Mouse (Mus musculus): Measurements from ENCODE around the gene Armc9. TPM values are rescaled to one million over a fixed set of nuclear protein-coding genes. Genes with fewer than 3 reads are reported as not detected.

Gene Armc9
- polyA plus RNA-seq, 1 experiment from 2014 or later = 20.5 TPM

- no peak overlapping the region for H3K9ac ChIP-seq (ENCODE audit: low read length)
- H3K4me3 ChIP-seq (ENCODE audit: low read length) = no peak overlapping the region
- H3K27ac ChIP-seq (ENCODE audit: low read length) = no peak overlapping the region
- no peak for ATAC-seq (ENCODE audit: low read depth)
- no peaks in the 10 kb centered on the region for H3K36me3 ChIP-seq (ENCODE audit: control insufficient read depth, insufficient read depth, low read length)
- no peak overlapping the region for H3K4me2 ChIP-seq (ENCODE audit: low read depth, low read length)
- H3K27me3 ChIP-seq (ENCODE audit: control insufficient read depth, insufficient read depth, low read depth, low read length) = no peaks in the 10 kb centered on the region
- 80% methylated on average over 8 of the region's 8 CpGs for WGBS
- no peaks in the 10 kb centered on the region for H3K4me1 ChIP-seq (replicated peaks; ENCODE audit: control insufficient read depth, insufficient read depth, low read length)
- H3K9me3 ChIP-seq (ENCODE audit: control insufficient read depth, low read length) = no peaks in the 10 kb centered on the region
These were observed 74.1 kb downstream of the Armc9 start for GRCm38 (mm10) chr1:86228653-86229052.

- H3K4me2 ChIP-seq (ENCODE audit: low read depth, low read length) = no peak overlapping the region
- H3K9ac ChIP-seq (ENCODE audit: low read length) = no peak overlapping the region
- H3K27ac ChIP-seq (ENCODE audit: low read length) = no peak overlapping the region
- no peaks in the 10 kb centered on the region for H3K4me1 ChIP-seq (replicated peaks; ENCODE audit: control insufficient read depth, insufficient read depth, low read length)
- no peaks in the 10 kb centered on the region for H3K36me3 ChIP-seq (ENCODE audit: control insufficient read depth, insufficient read depth, low read length)
- H3K9me3 ChIP-seq (ENCODE audit: control insufficient read depth, low read length) = no peaks in the 10 kb centered on the region
- WGBS = 83% methylated on average over 9 of the region's 9 CpGs
- H3K27me3 ChIP-seq (ENCODE audit: control insufficient read depth, insufficient read depth, low read depth, low read length) = no peaks in the 10 kb centered on the region
- no peak for ATAC-seq (ENCODE audit: low read depth)
- H3K4me3 ChIP-seq (ENCODE audit: low read length) = no peak overlapping the region
These were observed 74.7 kb downstream of the Armc9 start for GRCm38 (mm10) chr1:86229184-86229829.

DNA sequence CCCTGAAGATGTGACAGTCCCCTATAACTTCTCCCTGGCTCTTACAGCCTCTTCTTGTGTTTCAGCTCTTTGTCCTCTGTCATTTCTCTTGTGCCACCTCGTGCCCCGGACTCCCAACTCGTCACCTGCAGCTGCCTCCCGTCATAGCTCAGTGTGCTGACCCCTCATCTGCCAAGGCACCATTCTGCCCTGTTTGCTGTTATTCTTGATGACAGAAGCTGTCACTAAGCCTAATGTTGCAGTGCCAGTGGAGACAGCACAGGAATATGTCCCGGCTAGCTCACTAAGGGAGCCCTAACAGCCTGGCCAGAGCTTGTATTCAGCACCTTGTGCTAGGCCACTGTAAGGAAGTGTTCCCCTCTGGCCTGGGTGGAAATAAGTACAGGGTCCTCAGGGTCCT lies 78.1 kb downstream of the Armc9 start:
- no peaks in the 10 kb centered on the region for H3K4me1 ChIP-seq (replicated peaks; ENCODE audit: control insufficient read depth, insufficient read depth, low read length)
- H3K27ac ChIP-seq (ENCODE audit: low read length) = no peak overlapping the region

DNA sequence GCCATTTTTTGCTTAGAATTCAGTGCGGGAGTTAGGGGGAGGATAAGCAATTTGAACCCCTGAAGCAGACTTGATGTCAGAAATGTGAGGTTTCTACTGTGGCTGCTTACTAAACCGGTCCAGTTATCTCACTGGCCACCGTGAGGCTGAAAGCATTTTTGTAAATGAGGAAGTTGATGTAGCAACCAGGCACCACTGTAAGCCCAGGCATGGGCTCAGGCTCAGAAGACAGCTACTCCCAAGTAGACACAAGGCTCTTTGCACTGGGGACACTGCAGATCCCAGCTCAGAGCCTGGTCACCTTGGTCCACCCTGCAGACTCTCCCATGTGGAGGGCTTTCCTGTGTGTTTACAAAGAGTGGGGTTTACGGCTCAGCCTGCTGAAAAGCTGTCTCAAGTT lies 79.2 kb downstream of the Armc9 start:
- no peaks in the 10 kb centered on the region for H3K27me3 ChIP-seq (ENCODE audit: control insufficient read depth, insufficient read depth, low read depth, low read length)
- no peak overlapping the region for H3K4me2 ChIP-seq (ENCODE audit: low read depth, low read length)
- no peak overlapping the region for H3K9ac ChIP-seq (ENCODE audit: low read length)
- H3K9me3 ChIP-seq (ENCODE audit: control insufficient read depth, low read length) = no peaks in the 10 kb centered on the region
- H3K4me3 ChIP-seq (ENCODE audit: low read length) = no peak overlapping the region
- H3K27ac ChIP-seq (ENCODE audit: low read length) = 0 out of 2 replicates have a peak overlapping the region, but pooled peaks have one; percentile 24
- no peak for ATAC-seq (ENCODE audit: low read depth)
- whole genome bisulfite sequencing = 40% methylated on average over 4 of the region's 4 CpGs
- no peaks in the 10 kb centered on the region for H3K4me1 ChIP-seq (replicated peaks; ENCODE audit: control insufficient read depth, insufficient read depth, low read length)
- no peaks in the 10 kb centered on the region for H3K36me3 ChIP-seq (ENCODE audit: control insufficient read depth, insufficient read depth, low read length)

More for the DNA sequence above, 78.1 kb downstream of the Armc9 start:
- Histone ChIP-seq H3K9ac (ENCODE audit: low read length) (no peak overlapping the region), H3K4me2 (ENCODE audit: low read depth, low read length) (no peak overlapping the region), H3K9me3 (ENCODE audit: control insufficient read depth, low read length) (no peaks in the 10 kb centered on the region), H3K27me3 (ENCODE audit: control insufficient read depth, insufficient read depth, low read depth, low read length) (no peaks in the 10 kb centered on the region), H3K36me3 (ENCODE audit: control insufficient read depth, insufficient read depth, low read length) (no peaks in the 10 kb centered on the region), H3K4me3 (ENCODE audit: low read length) (no peak overlapping the region)
- ATAC-seq (ENCODE audit: low read depth) = no peak
- WGBS = 74% methylated on average over 5 of the region's 5 CpGs

GRCm38 (mm10) chr1:86235118-86235517 lies 80.5 kb downstream of the Armc9 start:
- no peak overlapping the region for H3K27ac ChIP-seq (ENCODE audit: low read length)
- ATAC-seq (ENCODE audit: low read depth) = peak; percentile 49
- no peaks in the 10 kb centered on the region for H3K27me3 ChIP-seq (ENCODE audit: control insufficient read depth, insufficient read depth, low read depth, low read length)
- 47% methylated on average over 10 of the region's 10 CpGs for WGBS
- H3K9ac ChIP-seq (ENCODE audit: low read length) = no peak overlapping the region
- H3K36me3 ChIP-seq (ENCODE audit: control insufficient read depth, insufficient read depth, low read length) = no peaks in the 10 kb centered on the region
- no peak overlapping the region for H3K4me2 ChIP-seq (ENCODE audit: low read depth, low read length)
- no peaks in the 10 kb centered on the region for H3K4me1 ChIP-seq (replicated peaks; ENCODE audit: control insufficient read depth, insufficient read depth, low read length)
- no peak overlapping the region for H3K4me3 ChIP-seq (ENCODE audit: low read length)
- H3K9me3 ChIP-seq (ENCODE audit: control insufficient read depth, low read length) = no peaks in the 10 kb centered on the region

- Histone ChIP-seq H3K9ac (ENCODE audit: low read length) (no peak overlapping the region), H3K4me3 (ENCODE audit: low read length) (no peak overlapping the region), H3K27ac (ENCODE audit: low read length) (no peak overlapping the region), H3K36me3 (ENCODE audit: control insufficient read depth, insufficient read depth, low read length) (no peaks in the 10 kb centered on the region), H3K4me2 (ENCODE audit: low read depth, low read length) (no peak overlapping the region), H3K4me1 (replicated peaks; ENCODE audit: control insufficient read depth, insufficient read depth, low read length) (no peaks in the 10 kb centered on the region), H3K9me3 (ENCODE audit: control insufficient read depth, low read length) (no peaks in the 10 kb centered on the region), H3K27me3 (ENCODE audit: control insufficient read depth, insufficient read depth, low read depth, low read length) (no peaks in the 10 kb centered on the region)
- 78% methylated on average over 10 of the region's 10 CpGs for WGBS
- ATAC-seq (ENCODE audit: low read depth) = no peak
These were observed 81.9 kb downstream of the Armc9 start for GRCm38 (mm10) chr1:86236442-86236841.

DNA sequence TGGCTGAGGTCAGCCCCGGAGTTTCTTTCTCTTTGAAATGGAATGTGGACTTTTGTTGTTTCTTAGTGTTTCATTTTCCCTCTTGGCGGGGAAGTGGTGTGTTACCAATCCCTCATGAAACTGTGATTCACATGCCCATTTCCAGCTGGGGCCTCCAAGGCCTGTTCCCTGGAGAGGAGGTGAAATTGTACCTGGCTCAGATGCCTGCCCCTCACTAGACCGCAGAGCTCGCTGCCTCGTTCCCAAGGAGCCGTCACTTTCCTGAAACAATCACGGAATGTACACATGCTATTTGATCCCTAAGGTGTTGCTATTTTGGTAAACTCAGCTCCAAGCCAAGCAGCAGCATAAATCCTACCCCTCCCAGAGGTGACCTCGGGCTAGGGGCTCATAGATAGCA lies 84.4 kb downstream of the Armc9 start:
- H3K4me1 ChIP-seq (replicated peaks; ENCODE audit: control insufficient read depth, insufficient read depth, low read length) = no peaks in the 10 kb centered on the region
- H3K36me3 ChIP-seq (ENCODE audit: control insufficient read depth, insufficient read depth, low read length) = no peaks in the 10 kb centered on the region
- H3K27ac ChIP-seq (ENCODE audit: low read length) = no peak overlapping the region
- no peak overlapping the region for H3K4me3 ChIP-seq (ENCODE audit: low read length)
- H3K27me3 ChIP-seq (ENCODE audit: control insufficient read depth, insufficient read depth, low read depth, low read length) = no peaks in the 10 kb centered on the region
- no peak for ATAC-seq (ENCODE audit: low read depth)
- no peaks in the 10 kb centered on the region for H3K9me3 ChIP-seq (ENCODE audit: control insufficient read depth, low read length)
- H3K9ac ChIP-seq (ENCODE audit: low read length) = no peak overlapping the region
- no peak overlapping the region for H3K4me2 ChIP-seq (ENCODE audit: low read depth, low read length)
- WGBS = 61% methylated on average over 8 of the region's 8 CpGs

GRCm38 (mm10) chr1:86239871-86240270 lies 85.3 kb downstream of the Armc9 start:
- H3K27me3 ChIP-seq (ENCODE audit: control insufficient read depth, insufficient read depth, low read depth, low read length) = no peaks in the 10 kb centered on the region
- H3K27ac ChIP-seq (ENCODE audit: low read length) = no peak overlapping the region
- H3K36me3 ChIP-seq (ENCODE audit: control insufficient read depth, insufficient read depth, low read length) = peaks cover 3% of the 10 kb centered on the region; the same call in 1 of the 2 replicates
- H3K9me3 ChIP-seq (ENCODE audit: control insufficient read depth, low read length) = no peaks in the 10 kb centered on the region
- H3K4me1 ChIP-seq (replicated peaks; ENCODE audit: control insufficient read depth, insufficient read depth, low read length) = no peaks in the 10 kb centered on the region
- H3K4me2 ChIP-seq (ENCODE audit: low read depth, low read length) = no peak overlapping the region
- H3K4me3 ChIP-seq (ENCODE audit: low read length) = no peak overlapping the region
- whole genome bisulfite sequencing = 79% methylated on average over 6 of the region's 6 CpGs
- no peak for ATAC-seq (ENCODE audit: low read depth)
- H3K9ac ChIP-seq (ENCODE audit: low read length) = no peak overlapping the region

- 33% methylated on average over 2 of the region's 2 CpGs for WGBS
- no peaks in the 10 kb centered on the region for H3K4me1 ChIP-seq (replicated peaks; ENCODE audit: control insufficient read depth, insufficient read depth, low read length)
- H3K27me3 ChIP-seq (ENCODE audit: control insufficient read depth, insufficient read depth, low read depth, low read length) = no peaks in the 10 kb centered on the region
- no peak overlapping the region for H3K4me2 ChIP-seq (ENCODE audit: low read depth, low read length)
- no peaks in the 10 kb centered on the region for H3K9me3 ChIP-seq (ENCODE audit: control insufficient read depth, low read length)
- no peak overlapping the region for H3K4me3 ChIP-seq (ENCODE audit: low read length)
- H3K27ac ChIP-seq (ENCODE audit: low read length) = no peak overlapping the region
- no peak overlapping the region for H3K9ac ChIP-seq (ENCODE audit: low read length)
- peaks cover 3% of the 10 kb centered on the region for H3K36me3 ChIP-seq (ENCODE audit: control insufficient read depth, insufficient read depth, low read length)
- peak; percentile 26; the same call in 1 of the 2 replicates for ATAC-seq (ENCODE audit: low read depth)
These were observed 86.4 kb downstream of the Armc9 start for GRCm38 (mm10) chr1:86240959-86241358.

DNA sequence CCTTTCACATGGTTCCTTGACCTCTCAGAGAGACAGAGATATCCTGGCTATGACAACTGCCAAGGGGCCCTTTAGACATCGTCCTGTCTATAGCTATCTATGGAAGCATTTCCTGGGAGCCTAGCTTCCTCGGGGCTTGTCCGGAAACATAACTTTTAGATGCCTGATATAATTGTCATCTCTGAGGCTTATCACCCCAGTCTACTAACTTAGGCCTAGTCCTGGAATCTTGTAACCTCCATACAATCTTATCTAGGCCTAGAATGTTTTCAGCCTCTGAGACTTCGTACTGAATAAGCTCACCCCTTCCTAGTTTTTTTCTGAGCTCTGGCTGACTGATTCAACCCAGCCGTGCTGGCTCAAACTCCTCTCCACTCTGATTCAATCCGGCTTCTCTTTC lies 88.9 kb downstream of the Armc9 start:
- WGBS = 60% methylated on average over 6 of the region's 6 CpGs
- Histone ChIP-seq H3K4me2 (ENCODE audit: low read depth, low read length) (no peak overlapping the region), H3K9me3 (ENCODE audit: control insufficient read depth, low read length) (no peaks in the 10 kb centered on the region), H3K36me3 (ENCODE audit: control insufficient read depth, insufficient read depth, low read length) (peaks cover 3% of the 10 kb centered on the region), H3K27ac (ENCODE audit: low read length) (no peak overlapping the region), H3K4me1 (replicated peaks; ENCODE audit: control insufficient read depth, insufficient read depth, low read length) (no peaks in the 10 kb centered on the region), H3K9ac (ENCODE audit: low read length) (no peak overlapping the region), H3K27me3 (ENCODE audit: control insufficient read depth, insufficient read depth, low read depth, low read length) (no peaks in the 10 kb centered on the region), H3K4me3 (ENCODE audit: low read length) (no peak overlapping the region)
- no peak for ATAC-seq (ENCODE audit: low read depth)
